Mouse (Mus musculus) urinary bladder, postnatal 25 days (tissue): ENCODE measurements around the gene Scrt2.

Experiments
- DNase-seq: peaks from one replicate; pipeline ENCODE4 v3.0.0; 2022; ENCODE audit warnings: low spot score

The Scrt2 gene

DNA sequence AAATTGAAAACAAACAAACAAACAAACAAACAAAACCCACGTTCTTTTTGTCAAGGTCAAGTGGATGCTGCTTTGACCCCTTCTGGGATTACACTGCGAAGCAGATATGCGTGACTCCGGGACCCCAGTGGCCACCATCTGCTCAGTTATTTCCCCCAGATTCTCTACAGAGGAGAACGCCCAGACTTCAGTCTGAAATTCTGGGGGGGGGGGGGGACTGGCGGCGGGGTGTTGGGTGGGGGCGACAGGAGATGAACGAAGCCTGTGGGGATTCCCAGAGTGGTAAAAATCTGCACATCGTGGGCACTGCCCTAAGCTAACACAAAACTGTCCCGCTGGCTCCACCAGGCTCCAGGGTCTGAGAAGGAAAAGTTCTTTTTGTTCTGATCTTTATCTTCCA lies 61.2 kb downstream of the Scrt2 start:
- no peak for DNase-seq

GRCm38 (mm10) chr2:152143279-152144157 lies 62.2 kb downstream of the Scrt2 start, which contains the start of gene Tcf15:
Tcf15 (plus strand) TSS chr2:152143561.
- peak; percentile 16 for DNase-seq

GRCm38 (mm10) chr2:152144158-152144450 lies 62.8 kb downstream of the Scrt2 start:
- no peak for DNase-seq

GRCm38 (mm10) chr2:152144501-152144900 lies 63.2 kb downstream of the Scrt2 start:
- no peak for DNase-seq
